Mouse (Mus musculus) CH12.LX (cell line): ENCODE data around the gene Pdlim3. TPM values are rescaled to one million over a fixed set of nuclear protein-coding genes. Genes with fewer than 3 reads are reported as not detected.

ENCODE experiments used
- DNase-seq: peaks from one replicate; pipeline ENCODE4 v3.0.0-alpha.2; 2013; ENCODE audit errors: extremely low read depth
- H3K27ac ChIP-seq: 2 replicates; pipeline ENCODE4 v1.5.1; 2012; ENCODE audit warnings: low read depth, mild to moderate bottlenecking, control low read depth, moderate library complexity; ENCODE audit not compliant: insufficient read depth
- H3K27me3 ChIP-seq: replicated peaks from 2 replicates; pipeline ENCODE3; 2012; ENCODE audit warnings: inconsistent platforms
- H3K36me3 ChIP-seq, 2 experiments: replicated peaks in 1 of 2; 2 replicates each; pipeline versions ENCODE3 to v1.6.1; 2012; ENCODE audit warnings: inconsistent platforms in 1 of 2, low read length in 1 of 2, mild to moderate bottlenecking in 1 of 2, mixed read lengths in 1 of 2, moderate library complexity in 1 of 2; ENCODE audit not compliant: control insufficient read depth in 1 of 2, insufficient read depth in 1 of 2
- H3K4me1 ChIP-seq, 2 experiments: 2 replicates each; pipeline ENCODE4 v1.6.1; 2012; ENCODE audit warnings: inconsistent platforms in 1 of 2, moderate library complexity in 1 of 2; ENCODE audit not compliant: insufficient read depth in 2 of 2, control insufficient read depth in 1 of 2
- H3K4me2 ChIP-seq: 2 replicates; pipeline ENCODE4 v1.6.1; 2012; ENCODE audit warnings: low read depth, mild to moderate bottlenecking, control low read depth; ENCODE audit not compliant: poor library complexity, insufficient read depth, severe bottlenecking
- H3K4me3 ChIP-seq, 3 experiments: fragments of 150-350 bp in 1 of 3; sonication (generic) in 1 of 3; replicated peaks in 1 of 3; 2 replicates each; pipeline versions ENCODE3 to v1.5.1; 2011 to 2012; ENCODE audit warnings: low read depth in 2 of 3, low read length in 2 of 3, mild to moderate bottlenecking in 2 of 3, moderate library complexity in 2 of 3, control low read depth in 1 of 3, improper control_type of control experiment in 1 of 3, inconsistent platforms in 1 of 3, mixed read lengths in 1 of 3; ENCODE audit not compliant: poor library complexity in 1 of 3
- H3K79me2 ChIP-seq: replicated peaks from 2 replicates; pipeline ENCODE4 v1.6.1; 2012; ENCODE audit warnings: mild to moderate bottlenecking, moderate library complexity; ENCODE audit not compliant: control insufficient read depth, poor library complexity, insufficient read depth, severe bottlenecking; ENCODE audit errors: extremely low read depth
- H3K9ac ChIP-seq: 2 replicates; pipeline ENCODE4 v1.6.1; 2012; ENCODE audit warnings: low read depth, mild to moderate bottlenecking, control low read depth, moderate library complexity; ENCODE audit not compliant: insufficient read depth
- H3K9me3 ChIP-seq: replicated peaks from 2 replicates; pipeline ENCODE3; 2012; ENCODE audit warnings: low read length, inconsistent platforms, mixed read lengths
- BHLHE40 ChIP-seq: IDR thresholded peaks from 2 replicates; pipeline ENCODE4 v1.6.1; 2011; ENCODE audit warnings: mild to moderate bottlenecking, low read depth, low read length, improper control_type of control experiment
- CHD1 ChIP-seq: IDR thresholded peaks from 2 replicates; pipeline ENCODE4 v1.6.1; 2012; ENCODE audit warnings: low read depth, low read length, improper control_type of control experiment, inconsistent platforms
- CHD2 ChIP-seq: IDR thresholded peaks from 2 replicates; pipeline ENCODE4 v1.6.1; 2011; ENCODE audit warnings: low read length, improper control_type of control experiment
- CTCF ChIP-seq, 2 experiments: IDR thresholded peaks in 1 of 2; conservative IDR thresholded peaks in 1 of 2; 2 replicates each; pipeline ENCODE4 v1.5.1; 2011 to 2012; ENCODE audit warnings: low read depth in 2 of 2, low read length in 2 of 2, improper control_type of control experiment in 1 of 2, inconsistent platforms in 1 of 2, mild to moderate bottlenecking in 1 of 2, moderate library complexity in 1 of 2
- E2F4 ChIP-seq: IDR thresholded peaks from 2 replicates; pipeline ENCODE4 v1.6.1; 2011; ENCODE audit warnings: low read depth, low read length, improper control_type of control experiment; ENCODE audit not compliant: insufficient replicate concordance
- ELF1 ChIP-seq: IDR thresholded peaks from 2 replicates; pipeline ENCODE4 v1.6.1; 2014; ENCODE audit warnings: low read depth, mild to moderate bottlenecking, inconsistent platforms, low read length, improper control_type of control experiment
- ETS1 ChIP-seq: conservative IDR thresholded peaks from 2 replicates; pipeline ENCODE4 v1.6.1; 2012; ENCODE audit warnings: low read depth, mild to moderate bottlenecking, inconsistent platforms, low read length, improper control_type of control experiment, moderate library complexity
- GABPA ChIP-seq: IDR thresholded peaks from 2 replicates; pipeline ENCODE4 v1.6.1; 2012; ENCODE audit warnings: low read depth, low read length, improper control_type of control experiment, inconsistent platforms; ENCODE audit not compliant: insufficient replicate concordance
- HCFC1 ChIP-seq: IDR thresholded peaks from 2 replicates; pipeline ENCODE4 v1.6.1; 2012; ENCODE audit warnings: low read depth, mild to moderate bottlenecking, inconsistent platforms, low read length, improper control_type of control experiment
- JUN ChIP-seq: IDR thresholded peaks from 2 replicates; pipeline ENCODE4 v1.6.1; 2011; ENCODE audit warnings: low read depth, mild to moderate bottlenecking, low read length, improper control_type of control experiment, moderate library complexity; ENCODE audit not compliant: insufficient read depth
- MAX ChIP-seq: IDR thresholded peaks from 2 replicates; pipeline ENCODE4 v1.6.1; 2011; ENCODE audit warnings: low read length, improper control_type of control experiment
- MEF2A ChIP-seq: IDR thresholded peaks from 2 replicates; pipeline ENCODE4 v1.6.1; 2014; ENCODE audit warnings: low read depth, mild to moderate bottlenecking, inconsistent platforms, low read length, improper control_type of control experiment, borderline replicate concordance
- MXI1 ChIP-seq: IDR thresholded peaks from 2 replicates; pipeline ENCODE4 v1.6.1; 2011; ENCODE audit warnings: mild to moderate bottlenecking, low read depth, low read length, improper control_type of control experiment
- MYC ChIP-seq: IDR thresholded peaks from 2 replicates; pipeline ENCODE4 v1.6.1; 2011; ENCODE audit warnings: low read depth, mild to moderate bottlenecking, improper control_type of control experiment, low read length
- NRF1 ChIP-seq: IDR thresholded peaks from 2 replicates; pipeline ENCODE4 v1.6.1; 2014; ENCODE audit warnings: low read depth, mild to moderate bottlenecking, inconsistent platforms, low read length, improper control_type of control experiment, moderate library complexity
- PAX5 ChIP-seq: IDR thresholded peaks from 2 replicates; pipeline ENCODE4 v1.6.1; 2012; ENCODE audit warnings: low read length, inconsistent platforms, mixed read lengths
- POLR2AphosphoS2 ChIP-seq: IDR thresholded peaks from 2 replicates; pipeline ENCODE4 v1.6.1; 2011; ENCODE audit warnings: low read depth, low read length, improper control_type of control experiment
- RAD21 ChIP-seq: IDR thresholded peaks from 2 replicates; pipeline ENCODE4 v1.6.1; 2011; ENCODE audit warnings: low read depth, mild to moderate bottlenecking, low read length, improper control_type of control experiment, moderate library complexity
- SIN3A ChIP-seq: IDR thresholded peaks from 2 replicates; pipeline ENCODE4 v1.6.1; 2012; ENCODE audit warnings: low read length, improper control_type of control experiment, inconsistent platforms
- SMC3 ChIP-seq: IDR thresholded peaks from 2 replicates; pipeline ENCODE4 v1.6.1; 2011; ENCODE audit warnings: low read depth, low read length, improper control_type of control experiment
- TBP ChIP-seq: conservative IDR thresholded peaks from 2 replicates; pipeline ENCODE4 v1.6.1; 2011; ENCODE audit warnings: low read depth, low read length, improper control_type of control experiment
- UBTF ChIP-seq: IDR thresholded peaks from 2 replicates; pipeline ENCODE4 v1.6.1; 2012; ENCODE audit warnings: low read depth, mild to moderate bottlenecking, inconsistent platforms, low read length, improper control_type of control experiment, moderate library complexity
- USF1 ChIP-seq: IDR thresholded peaks from 2 replicates; pipeline ENCODE4 v1.6.1; 2014; ENCODE audit warnings: low read depth, mild to moderate bottlenecking, inconsistent platforms, low read length, improper control_type of control experiment
- ZC3H11A ChIP-seq: IDR thresholded peaks from 2 replicates; pipeline ENCODE4 v1.6.1; 2012; ENCODE audit warnings: low read depth, mild to moderate bottlenecking, inconsistent platforms, low read length, improper control_type of control experiment
- ZKSCAN1 ChIP-seq: IDR thresholded peaks from 2 replicates; pipeline ENCODE4 v1.6.1; 2012; ENCODE audit warnings: low read depth, inconsistent platforms, low read length, improper control_type of control experiment, borderline replicate concordance
- ZNF384 ChIP-seq: IDR thresholded peaks from 2 replicates; pipeline ENCODE4 v1.6.1; 2012; ENCODE audit warnings: low read depth, low read length, improper control_type of control experiment, inconsistent platforms
- dilution Hi-C: fragments of 300-500 bp; cut with MboI; formaldehyde crosslinking; loops from 2 replicates; pipeline ENCODE4 v1.14.3; 2020; ENCODE audit warnings: low sequenced_read_pairs; ENCODE audit not compliant: extremely low pct_unique_long_range_greater_than_20kb, extremely low pct_ligation_motif_present
- in situ Hi-C: fragments of 300-500 bp; cut with MboI; formaldehyde crosslinking; loops from 3 replicates; pipeline ENCODE4 v1.14.3; 2019; ENCODE audit warnings: low sequenced_read_pairs, low pct_ligation_motif_present, low pct_unique_long_range_greater_than_20kb, mixed read lengths
- polyA plus RNA-seq: library from polyadenylated mRNA; unstranded; fragments of >175 nt; gene quantifications from 2 replicates; pipeline ENCODE4 v1.2.1, GENCODE M21; 2012; ENCODE audit warnings: low read depth; ENCODE audit not compliant: insufficient read length
- total RNA-seq, 2 experiments: library from RNA; depleted of rRNA; stranded (reverse); fragments of 300-350 nt in 1 of 2; fragments of >200 nt in 1 of 2; gene quantifications; 2 replicates each; pipeline ENCODE4 v1.2.3; 2012 to 2014

The Pdlim3 gene
- total and polyA plus RNA-seq, 3 experiments, result 0.15 TPM; not detected in 2

DNA sequence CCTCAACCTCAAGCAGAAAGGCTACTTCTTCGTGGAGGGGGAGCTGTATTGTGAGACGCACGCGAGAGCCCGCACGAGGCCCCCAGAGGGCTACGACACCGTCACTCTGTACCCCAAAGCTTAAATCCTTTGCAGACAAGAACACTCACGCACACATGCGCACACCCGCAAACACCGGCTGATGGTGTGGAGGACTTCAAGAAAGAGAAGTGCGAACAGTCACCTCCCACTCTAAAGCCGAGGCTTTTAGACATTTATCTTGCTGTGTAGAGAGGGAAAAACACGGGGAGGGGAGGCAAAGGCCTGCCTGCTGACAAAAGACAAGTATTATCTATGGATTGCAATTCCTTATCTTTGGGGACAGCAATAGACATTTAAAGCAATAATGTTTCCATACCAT lies 33.6 kb downstream of the Pdlim3 start:
- no peaks in the 10 kb centered on the region for H3K27me3 ChIP-seq
- in situ Hi-C loops, result no loop called here
- no peaks in the 10 kb centered on the region for H3K36me3 ChIP-seq
- no peak overlapping the region for H3K4me2 ChIP-seq
- H3K4me1 ChIP-seq, result peaks cover 0 to 3% of the 10 kb centered on the region in 2 experiments; a peak in 1 of 4 replicates
- no peaks in the 10 kb centered on the region for H3K79me2 ChIP-seq
- no peaks in the 10 kb centered on the region for H3K9me3 ChIP-seq
- no peak for TF ChIP-seq MAX
- no peak for TF ChIP-seq SMC3
- TF ChIP-seq ZC3H11A, result no peak
- TF ChIP-seq, all 38 proteins: peak for 0
- Histone ChIP-seq H3K9ac (no peak overlapping the region), H3K27ac (no peak overlapping the region), H3K4me3 (no peak overlapping the region)
- no peak for DNase-seq
- dilution Hi-C loops, result no loop called here

DNA sequence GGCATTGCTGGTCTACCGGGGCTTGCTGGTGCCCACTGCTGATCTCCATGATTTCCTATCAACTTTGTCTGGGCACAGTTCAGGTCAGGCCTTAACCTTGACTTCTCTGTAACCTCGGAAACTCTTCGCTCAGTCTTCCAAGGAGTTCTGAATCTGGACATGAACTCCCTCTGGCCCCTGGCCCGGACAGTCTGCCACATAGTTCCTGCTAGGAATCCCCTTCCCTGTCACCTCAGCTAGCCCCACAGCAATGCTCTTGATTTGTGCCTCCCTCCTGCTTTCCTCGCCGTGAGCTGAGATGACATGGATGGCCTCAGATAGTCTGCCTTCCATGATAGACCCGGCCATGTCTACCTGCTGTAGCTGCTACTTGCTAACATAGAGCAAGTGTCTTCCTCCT lies 35.1 kb downstream of the Pdlim3 start:
- H3K9ac ChIP-seq, result no peak overlapping the region
- no peaks in the 10 kb centered on the region for H3K9me3 ChIP-seq
- no peak overlapping the region for H3K27ac ChIP-seq
- H3K4me1 ChIP-seq, result peaks cover 0 to 3% of the 10 kb centered on the region in 2 experiments; a peak in 1 of 4 replicates
- no peaks in the 10 kb centered on the region for H3K36me3 ChIP-seq
- no peak for DNase-seq
- no peaks in the 10 kb centered on the region for H3K27me3 ChIP-seq
- no peak overlapping the region for H3K4me3 ChIP-seq
- H3K79me2 ChIP-seq, result no peaks in the 10 kb centered on the region
- dilution Hi-C loops, result no loop called here
- H3K4me2 ChIP-seq, result no peak overlapping the region
- TF ChIP-seq CTCF (conservative IDR thresholded peaks at IDR 0.05 in 1 of 2, IDR thresholded peaks at IDR 0.05 in 1 of 2; ENCODE audit: low read depth in 2 of 2, low read length in 2 of 2) (no peak), NRF1 (no peak), GABPA (no peak), MYC (no peak), USF1 (no peak), PAX5 (no peak), TBP (no peak), UBTF (no peak), MEF2A (no peak)
- TF ChIP-seq, all 38 proteins: peak for 0
- in situ Hi-C loops, result no loop called here

DNA sequence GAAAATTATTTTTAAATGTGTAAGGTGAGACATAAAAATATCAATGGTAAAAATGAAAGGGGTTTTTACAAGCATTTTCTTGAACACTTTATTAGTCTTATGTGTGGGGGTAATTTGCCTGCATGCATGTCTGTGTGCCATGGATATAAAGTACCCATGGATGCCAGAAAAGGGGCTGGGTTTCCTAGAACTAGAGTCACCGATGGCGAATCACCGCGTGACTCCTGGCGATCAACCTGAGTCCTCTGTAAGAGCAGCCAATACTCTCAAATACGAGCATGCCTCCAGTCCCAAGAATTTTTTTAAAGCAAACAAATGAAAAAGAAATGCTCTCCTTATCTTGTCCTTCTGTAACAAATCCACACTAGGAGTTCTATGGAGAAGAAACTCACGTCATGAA lies 36.9 kb downstream of the Pdlim3 start:
- Histone ChIP-seq H3K27ac (no peak overlapping the region), H3K79me2 (no peaks in the 10 kb centered on the region), H3K36me3 (no peaks in the 10 kb centered on the region), H3K27me3 (no peaks in the 10 kb centered on the region), H3K9me3 (no peaks in the 10 kb centered on the region), H3K4me3 (no peak overlapping the region), H3K4me1 (no peaks in the 10 kb centered on the region), H3K4me2 (no peak overlapping the region), H3K9ac (no peak overlapping the region)
- DNase-seq, result no peak
- dilution Hi-C loops (no loop called here), in situ Hi-C loops (no loop called here)
- no peak for TF ChIP-seq E2F4
- no peak for TF ChIP-seq HCFC1
- TF ChIP-seq SIN3A, result no peak
- no peak for TF ChIP-seq ELF1
- no peak for TF ChIP-seq ZC3H11A
- no peak for TF ChIP-seq ZNF384
- no peak for TF ChIP-seq CHD2
- no peak for TF ChIP-seq SMC3
- no peak for TF ChIP-seq ETS1
- no peak for TF ChIP-seq RAD21
- TF ChIP-seq POLR2AphosphoS2, result no peak
- no peak for TF ChIP-seq TBP
- no peak for TF ChIP-seq MAX
- no peak for TF ChIP-seq CHD1
- TF ChIP-seq BHLHE40, result no peak
- no peak for TF ChIP-seq MXI1
- no peak for TF ChIP-seq ZKSCAN1
- TF ChIP-seq CTCF (conservative IDR thresholded peaks at IDR 0.05 in 1 of 2, IDR thresholded peaks at IDR 0.05 in 1 of 2; ENCODE audit: low read depth in 2 of 2, low read length in 2 of 2), result no peak
- TF ChIP-seq JUN, result no peak
